Mouse (Mus musculus) erythroblast, embryonic 14.5 days (primary cell): ENCODE data around the gene Dpp8.

Experiments
- GATA1 ChIP-seq: IDR thresholded peaks from 2 replicates; pipeline ENCODE4 v1.6.1; 2012; ENCODE audit warnings: low read length, inconsistent platforms, mixed read lengths
- TAL1 ChIP-seq: IDR thresholded peaks from 3 replicates; pipeline ENCODE4 v1.6.1; 2012; ENCODE audit warnings: low read length, inconsistent platforms, mixed read lengths

GRCm38 (mm10) chr9:65027241-65027640, 5.0 kb upstream of the Dpp8 start:
- TF ChIP-seq TAL1 (no peak), GATA1 (no peak)
